ENCODE assay signal across 9 mouse cellular contexts in genomic region chr4:155283585-155283984, GRCm38 (mm10). TPM values are rescaled to one million over a fixed set of nuclear protein-coding genes. Genes with fewer than 3 reads are reported as not detected.
DNase-seq lines count a peak whose midpoint lies in the region; ATAC-seq lines count a peak whose summit lies in the region.
"Had no signal": no experiment of that assay in that cellular context is flagged by ENCODE, and none has a peak within 500 bp of the region (broad histone marks: within the 10 kb centered on the region; RNA-seq: fewer than 3 reads in every experiment).

No protein-coding gene starts in this region.

- peaks cover 57% of the 10 kb centered on the region for H3K4me1 ChIP-seq in kidney, embryonic 15.5 days
- H3K4me1 ChIP-seq in forebrain, embryonic 14.5 days (ENCODE audit: control insufficient read depth, insufficient read depth, low read length): peaks cover 9% of the 10 kb centered on the region; the same call in 1 of the 2 replicates
- peaks cover 30% of the 10 kb centered on the region for H3K4me1 ChIP-seq in midbrain, embryonic 13.5 days (replicated peaks)

- peak overlapping the region; percentile 80 for H3K27ac ChIP-seq in kidney, embryonic 15.5 days
- peak overlapping the region; percentile 27; the same call in 1 of the 2 replicates for H3K27ac ChIP-seq in forebrain, embryonic 14.5 days (ENCODE audit: low read depth, low read length)
- H3K27ac ChIP-seq in midbrain, embryonic 13.5 days: 0 out of 2 replicates have a peak overlapping the region, but pooled peaks have one; percentile 32

- H3K9me3 ChIP-seq in kidney, embryonic 15.5 days (replicated peaks): no peaks in the 10 kb centered on the region
- no peaks in the 10 kb centered on the region for H3K9me3 ChIP-seq in forebrain, embryonic 14.5 days (replicated peaks; ENCODE audit: control insufficient read depth, low read length)
- no peaks in the 10 kb centered on the region for H3K9me3 ChIP-seq in midbrain, embryonic 13.5 days

- H3K27me3 ChIP-seq in kidney, embryonic 15.5 days: no peaks in the 10 kb centered on the region
- no peaks in the 10 kb centered on the region for H3K27me3 ChIP-seq in forebrain, embryonic 14.5 days (replicated peaks; ENCODE audit: control insufficient read depth, insufficient read depth, low read length)
- no peaks in the 10 kb centered on the region for H3K27me3 ChIP-seq in midbrain, embryonic 13.5 days

- H3K9ac ChIP-seq in kidney, embryonic 15.5 days: no peak overlapping the region
- no peak overlapping the region for H3K9ac ChIP-seq in forebrain, embryonic 14.5 days (ENCODE audit: low read length)
- no peak overlapping the region; the same call in 1 of the 2 replicates for H3K9ac ChIP-seq in midbrain, embryonic 13.5 days (replicated peaks)

- WGBS in kidney, embryonic 15.5 days: 50% methylated on average over 9 of the region's 9 CpGs
- WGBS in forebrain, embryonic 14.5 days: 76% methylated on average over 9 of the region's 9 CpGs
- 77% methylated on average over 9 of the region's 9 CpGs for WGBS in midbrain, embryonic 13.5 days

- H3K36me3 ChIP-seq in kidney, embryonic 15.5 days: no peaks in the 10 kb centered on the region
- H3K36me3 ChIP-seq in forebrain, embryonic 14.5 days (ENCODE audit: control insufficient read depth, insufficient read depth, low read length): no peaks in the 10 kb centered on the region; the same call in 1 of the 2 replicates
- H3K36me3 ChIP-seq in midbrain, embryonic 13.5 days: peaks cover 20% of the 10 kb centered on the region

- peak overlapping the region; percentile 6; the same call in 1 of the 2 replicates for H3K4me3 ChIP-seq in kidney, embryonic 15.5 days (replicated peaks)
- H3K4me3 ChIP-seq in forebrain, embryonic 14.5 days (ENCODE audit: low read depth, low read length): no peak overlapping the region
- no peak overlapping the region for H3K4me3 ChIP-seq in midbrain, embryonic 13.5 days (replicated peaks)

- peak overlapping the region; percentile 40 for H3K4me2 ChIP-seq in kidney, embryonic 15.5 days
- no peak overlapping the region for H3K4me2 ChIP-seq in forebrain, embryonic 14.5 days (ENCODE audit: low read length)
- H3K4me2 ChIP-seq in midbrain, embryonic 13.5 days (replicated peaks): no peak overlapping the region

- ATAC-seq in kidney, embryonic 15.5 days (replicated peaks; ENCODE audit: low FRiP score): peak; percentile 8; the same call in 1 of the 2 replicates
- no peak for ATAC-seq in forebrain, embryonic 14.5 days
- ATAC-seq in midbrain, embryonic 13.5 days: no peak

- no peak for DNase-seq in kidney, adult 9 months
- peak; percentile 58 to 65 for DNase-seq in cerebellum, postnatal 36 days
- DNase-seq in forebrain, embryonic 14.5 days (ENCODE audit: low spot score): no peak
- DNase-seq in adrenal gland, postnatal 25 days: no peak
- DNase-seq in layer of hippocampus, adult 11-12 months (ENCODE audit: low spot score): no peak
- no peak for DNase-seq in spleen, postnatal 14 days (ENCODE audit: low spot score in 2 of 2)
- DNase-seq: right cerebral cortex, postnatal 25 days had no signal

RNA-seq across cellular contexts. Expression of gene Faap20, which starts 34.0 kb away (rescaled TPM):
- polyA plus RNA-seq in kidney, embryonic 15.5 days (2015; fragmentation: Nextera tagmentation; extraction: Ambion mirVana): 66.2 and 68.8 TPM in 2 replicates
- polyA plus RNA-seq in forebrain, embryonic 14.5 days (2014; fragmentation: Nextera tagmentation; extraction: Ambion mirVana): 81.2 and 87.4 TPM in 2 replicates
- 91.2 and 92.7 TPM in 2 replicates for polyA plus RNA-seq in midbrain, embryonic 13.5 days (2015; fragmentation: Nextera tagmentation; extraction: Ambion mirVana)
- 45.9 and 55.2 TPM in 2 replicates for total RNA-seq in adrenal gland, postnatal 25 days (2021)

Comparison
In these comparisons a context has a peak if more than half of its experiments do, and no peak if none do; other contexts are left out.
1. H3K27ac ChIP-seq: peak in every context shown above with its lines; median percentile 80 in kidney, embryonic 15.5 days; 32 in midbrain, embryonic 13.5 days; 27 in forebrain, embryonic 14.5 days.
2. DNase-seq: peak in cerebellum, postnatal 36 days (2 of 2); none in kidney, adult 9 months (single experiment), forebrain, embryonic 14.5 days (single experiment), adrenal gland, postnatal 25 days (single experiment), layer of hippocampus, adult 11-12 months (single experiment) and spleen, postnatal 14 days (0 of 2).